Mouse (Mus musculus) hindbrain, embryonic 12.5 days (tissue): ENCODE measurements around the gene Kcnn4. TPM values are rescaled to one million over a fixed set of nuclear protein-coding genes. Genes with fewer than 3 reads are reported as not detected.
"Not testable (repeated sequence)": the region's sequence is repeated elsewhere in the genome, so short reads cannot be mapped to it uniquely, and the experiment has no call there.

ENCODE experiments used
- ATAC-seq: fragments of 200-750 bp; cut with Nextera tagmentation; 2 replicates; pipeline ENCODE4 v1.8.0; 2017; ENCODE audit warnings: moderate TSS enrichment; ENCODE audit not compliant: low FRiP score
- H3K27ac ChIP-seq: fragments of 300-500 bp; sonication (generic); 2 replicates; pipeline ENCODE4 v1.5.1; 2016; ENCODE audit warnings: mild to moderate bottlenecking
- H3K27me3 ChIP-seq: fragments of 300-500 bp; sonication (generic); 2 replicates; pipeline ENCODE4 v1.6.1; 2016; ENCODE audit warnings: mild to moderate bottlenecking
- H3K36me3 ChIP-seq: fragments of 300-500 bp; sonication (generic); 2 replicates; pipeline ENCODE4 v1.6.1; 2016; ENCODE audit warnings: mild to moderate bottlenecking
- H3K4me1 ChIP-seq: fragments of 300-500 bp; sonication (generic); 2 replicates; pipeline ENCODE4 v1.6.1; 2016
- H3K4me2 ChIP-seq: fragments of 300-500 bp; sonication (generic); replicated peaks from 2 replicates; pipeline ENCODE4 v1.6.1; 2016; ENCODE audit warnings: mild to moderate bottlenecking
- H3K4me3 ChIP-seq: fragments of 300-500 bp; sonication (generic); 2 replicates; pipeline ENCODE4 v1.5.1; 2016; ENCODE audit warnings: mild to moderate bottlenecking
- H3K9ac ChIP-seq: fragments of 300-500 bp; sonication (generic); 2 replicates; pipeline ENCODE4 v1.6.1; 2016; ENCODE audit warnings: mild to moderate bottlenecking, moderate library complexity
- H3K9me3 ChIP-seq: fragments of 300-500 bp; sonication (generic); replicated peaks from 2 replicates; pipeline ENCODE4 v1.6.1; 2016; ENCODE audit warnings: mild to moderate bottlenecking
- WGBS: fragments of 180-500 bp; shearing (Covaris S2); methylation state at CpG from one replicate; pipeline ENCODE4 v1.1.7; 2016; 5-methylcytosine and 5-hydroxymethylcytosine counted together
- polyA plus RNA-seq: library from polyadenylated mRNA; unstranded; fragments of >200 nt; fragmentation: Nextera tagmentation; extraction: Ambion mirVana; gene quantifications from 2 replicates; pipeline ENCODE4 v1.2.1, GENCODE M21; 2016

Kcnn4 gene
- polyA plus RNA-seq, 1 experiment from 2014 or later: 2.1 TPM

- Histone ChIP-seq H3K27me3 (no peaks in the 10 kb centered on the region), H3K4me2 (peak within 1 kb of the TSS; percentile 61), H3K36me3 (peaks cover 19% of the 10 kb centered on the region), H3K4me1 (peaks cover 9% of the 10 kb centered on the region), H3K27ac (peak within 1 kb of the TSS; percentile 96), H3K4me3 (peak within 1 kb of the TSS; percentile 63), H3K9ac (peak within 1 kb of the TSS; percentile 65), H3K9me3 (peaks cover 9% of the 10 kb centered on the region; the same call in 1 of the 2 replicates)
- 2% methylated on average over 65 of the region's 66 CpGs for WGBS
- ATAC-seq: peak; percentile 95
These were observed 29.4 kb downstream of the Kcnn4 start, which contains the start of gene Smg9 for GRCm38 (mm10) chr7:24399256-24400081. TSS of gene Smg9 (plus strand) at chr7:24399619.

DNA sequence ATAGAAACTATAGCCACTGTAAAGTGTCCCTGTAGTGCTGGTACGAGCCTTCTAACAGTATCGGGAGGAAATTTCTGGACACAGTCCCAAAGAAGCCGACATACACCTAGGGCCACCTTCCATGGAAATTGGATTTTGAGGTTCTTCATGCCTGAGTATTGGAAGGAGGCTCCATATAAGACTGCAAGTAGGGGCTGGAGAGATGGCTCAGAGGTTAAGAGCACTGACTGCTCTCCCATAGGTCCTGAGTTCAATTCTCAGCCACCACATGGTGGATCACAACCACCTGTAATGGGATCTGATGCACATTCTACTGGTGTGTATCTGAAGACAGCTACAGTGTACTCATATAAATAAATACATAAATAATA lies 30.0 kb downstream of the Kcnn4 start:
- Histone ChIP-seq H3K27me3 (no peaks in the 10 kb centered on the region), H3K9me3 (peaks cover 9% of the 10 kb centered on the region; the same call in 1 of the 2 replicates), H3K27ac (peak overlapping the region; percentile 96), H3K4me3 (peak overlapping the region; percentile 63), H3K9ac (peak overlapping the region; percentile 65), H3K4me2 (peak overlapping the region; percentile 61), H3K4me1 (peaks cover 9% of the 10 kb centered on the region), H3K36me3 (peaks cover 25% of the 10 kb centered on the region)
- ATAC-seq: no peak
- WGBS: 10% methylated on average over 3 of the region's 3 CpGs

DNA sequence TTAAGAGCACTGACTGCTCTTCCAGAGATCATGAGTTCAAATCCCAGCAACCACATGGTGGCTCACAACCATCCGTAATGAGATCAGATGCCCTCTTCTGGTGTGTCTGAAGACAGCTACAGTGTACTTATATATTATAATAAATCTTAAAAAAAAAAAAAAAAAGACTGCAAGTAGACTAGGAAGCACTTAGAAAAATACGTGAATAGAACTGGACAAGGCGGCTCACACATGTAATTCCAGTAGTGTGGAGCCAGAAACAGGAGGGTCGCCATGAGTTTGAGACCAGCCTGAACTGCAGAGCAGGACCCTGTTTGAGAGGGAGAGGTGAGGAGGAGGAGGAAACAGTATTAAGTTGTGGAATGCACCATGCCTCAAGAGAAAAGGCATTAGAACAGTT lies 30.4 kb downstream of the Kcnn4 start:
- WGBS: 92% methylated on average over 4 of the region's 4 CpGs
- peak overlapping the region; percentile 63 for H3K4me3 ChIP-seq
- not testable (repeated sequence) for ATAC-seq, H3K27me3 ChIP-seq, H3K27ac ChIP-seq, H3K4me1 ChIP-seq, H3K9me3 ChIP-seq, H3K9ac ChIP-seq
- peaks cover 29% of the 10 kb centered on the region for H3K36me3 ChIP-seq
- H3K4me2 ChIP-seq: peak overlapping the region; percentile 61

DNA sequence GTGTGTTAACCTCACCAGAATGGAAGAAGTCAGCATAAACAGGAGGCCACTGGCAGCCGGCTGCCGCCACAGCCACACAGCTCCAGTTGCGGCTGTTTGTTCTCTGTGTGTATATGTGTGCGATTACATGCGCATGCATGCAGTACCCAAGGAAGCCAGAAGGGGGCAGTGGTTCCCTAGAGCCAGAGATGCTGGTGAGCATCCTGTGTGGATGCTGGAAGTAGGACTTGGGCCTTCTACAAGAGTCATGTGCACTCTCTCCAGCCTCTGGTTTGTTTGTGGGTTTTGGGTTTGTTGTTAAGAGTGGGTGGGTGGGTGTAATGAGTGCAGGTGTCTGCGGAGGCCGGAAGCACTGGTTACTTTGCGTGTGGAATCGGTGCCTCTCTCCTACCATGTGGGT lies 32.8 kb downstream of the Kcnn4 start:
- Histone ChIP-seq H3K4me3 (no peak overlapping the region), H3K27ac (no peak overlapping the region), H3K27me3 (no peaks in the 10 kb centered on the region), H3K4me1 (peaks cover 16% of the 10 kb centered on the region), H3K4me2 (no peak overlapping the region), H3K9me3 (peaks cover 9% of the 10 kb centered on the region; the same call in 1 of the 2 replicates), H3K36me3 (peaks cover 50% of the 10 kb centered on the region), H3K9ac (no peak overlapping the region)
- over 99% methylated on average over 9 of the region's 9 CpGs for WGBS
- ATAC-seq: no peak

DNA sequence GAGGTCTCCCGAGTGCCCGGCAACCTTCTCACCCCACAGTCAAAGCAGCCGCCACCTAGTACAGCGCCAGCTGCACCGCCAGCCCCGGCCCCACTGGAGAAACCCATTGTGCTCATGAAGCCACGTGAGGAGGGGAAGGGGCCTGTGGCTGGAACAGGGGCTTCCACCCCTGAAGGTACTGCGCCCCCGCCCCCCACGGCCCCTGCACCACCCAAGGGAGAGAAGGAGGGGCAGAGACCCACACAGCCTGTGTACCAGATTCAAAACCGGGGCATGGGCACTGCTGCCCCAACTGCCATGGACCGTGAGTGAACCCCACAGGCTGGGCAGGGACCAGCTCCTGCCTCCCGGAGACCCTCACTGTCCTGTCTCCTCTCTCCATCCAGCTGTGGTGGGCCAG lies 35.6 kb downstream of the Kcnn4 start:
- no peak for ATAC-seq
- Histone ChIP-seq H3K36me3 (peaks cover 65% of the 10 kb centered on the region), H3K4me1 (peaks cover 13% of the 10 kb centered on the region)

DNA sequence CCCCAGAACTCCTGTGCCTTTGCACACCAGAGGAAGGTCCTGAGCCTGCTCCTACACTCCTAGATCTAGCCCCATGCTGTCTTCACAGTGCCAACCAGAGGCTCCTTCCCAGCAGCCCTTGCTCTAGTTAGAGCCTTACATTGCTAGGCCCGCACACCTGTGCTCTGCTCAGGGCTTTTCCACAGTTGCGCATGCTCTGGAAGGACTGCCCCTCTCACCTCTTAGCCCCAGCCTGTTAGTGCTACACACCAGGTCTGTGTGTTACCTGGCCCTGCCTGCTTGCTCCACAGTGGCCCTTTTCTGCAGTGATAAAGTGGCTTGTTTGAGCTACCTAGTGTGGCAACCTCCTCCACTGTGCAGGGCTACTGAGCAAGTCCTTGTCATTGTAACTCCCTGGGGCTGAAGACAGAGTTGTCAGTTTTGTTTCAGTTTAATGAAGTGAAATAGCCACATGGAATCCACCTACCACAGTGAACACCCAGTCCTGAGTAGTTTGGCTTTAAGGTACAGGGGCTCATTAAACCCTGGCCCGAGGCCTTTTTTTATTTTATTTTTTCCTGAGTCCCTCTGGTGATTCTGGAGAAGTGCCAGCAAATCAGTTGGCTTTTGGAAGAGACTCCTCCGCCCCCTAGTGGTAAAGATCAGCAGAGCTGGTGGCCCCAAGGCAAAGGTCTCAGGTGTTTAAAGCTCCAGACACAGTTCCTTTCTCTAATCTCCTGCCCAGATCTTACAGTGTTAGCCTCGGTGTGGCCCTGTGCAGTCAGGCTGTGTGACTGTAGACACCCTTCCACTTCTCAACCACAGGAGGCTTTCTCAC lies 36.7 kb downstream of the Kcnn4 start:
- H3K36me3 ChIP-seq: peaks cover 65% of the 10 kb centered on the region
- WGBS: 47% methylated on average over 5 of the region's 5 CpGs
- ATAC-seq: peak; percentile 67

More for the DNA sequence above, 35.6 kb downstream of the Kcnn4 start:
- H3K9ac ChIP-seq: no peak overlapping the region; the same call in 1 of the 2 replicates
- 90% methylated on average over 13 of the region's 13 CpGs for WGBS
- H3K4me2 ChIP-seq: no peak overlapping the region
- H3K27ac ChIP-seq: no peak overlapping the region
- no peak overlapping the region for H3K4me3 ChIP-seq
- H3K9me3 ChIP-seq: peaks cover 9% of the 10 kb centered on the region; the same call in 1 of the 2 replicates
- H3K27me3 ChIP-seq: no peaks in the 10 kb centered on the region

GRCm38 (mm10) chr7:24408186-24408585 lies 38.1 kb downstream of the Kcnn4 start:
- no peak for ATAC-seq
- H3K4me3 ChIP-seq: no peak overlapping the region
- no peaks in the 10 kb centered on the region for H3K9me3 ChIP-seq
- WGBS: 95% methylated on average over 9 of the region's 9 CpGs
- no peak overlapping the region for H3K4me2 ChIP-seq
- H3K27me3 ChIP-seq: no peaks in the 10 kb centered on the region
- no peak overlapping the region for H3K27ac ChIP-seq
- H3K9ac ChIP-seq: no peak overlapping the region
- H3K4me1 ChIP-seq: peaks cover 7% of the 10 kb centered on the region
- peaks cover 58% of the 10 kb centered on the region for H3K36me3 ChIP-seq

More for the DNA sequence above, 36.7 kb downstream of the Kcnn4 start:
- Histone ChIP-seq H3K4me1 (peaks cover 7% of the 10 kb centered on the region), H3K27ac (peak overlapping the region; percentile 44; the same call in 1 of the 2 replicates), H3K9ac (no peak overlapping the region), H3K27me3 (no peaks in the 10 kb centered on the region), H3K9me3 (peaks cover 9% of the 10 kb centered on the region; the same call in 1 of the 2 replicates), H3K4me3 (no peak overlapping the region), H3K4me2 (no peak overlapping the region)

DNA sequence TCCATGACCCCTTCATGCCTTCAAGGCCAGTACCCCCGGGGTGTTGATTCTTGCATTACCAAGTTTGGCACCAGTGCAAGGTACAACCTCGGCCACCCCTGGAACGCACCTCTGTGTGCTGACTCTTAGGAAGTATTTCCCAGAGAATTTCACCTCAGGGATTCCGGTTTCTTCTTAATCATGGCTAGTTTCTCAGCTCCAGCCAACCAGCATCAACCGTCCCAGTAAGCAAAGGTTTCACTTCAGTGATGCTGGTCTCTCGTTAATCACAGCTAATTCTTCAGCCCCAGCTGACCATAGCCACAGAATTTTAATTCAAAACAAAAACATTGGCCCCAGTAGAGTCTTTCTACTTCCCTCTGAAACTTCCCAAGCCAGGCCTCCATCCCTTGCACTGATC lies 40.1 kb downstream of the Kcnn4 start:
- H3K4me2 ChIP-seq: no peak overlapping the region
- WGBS: 97% methylated on average over 6 of the region's 6 CpGs

DNA sequence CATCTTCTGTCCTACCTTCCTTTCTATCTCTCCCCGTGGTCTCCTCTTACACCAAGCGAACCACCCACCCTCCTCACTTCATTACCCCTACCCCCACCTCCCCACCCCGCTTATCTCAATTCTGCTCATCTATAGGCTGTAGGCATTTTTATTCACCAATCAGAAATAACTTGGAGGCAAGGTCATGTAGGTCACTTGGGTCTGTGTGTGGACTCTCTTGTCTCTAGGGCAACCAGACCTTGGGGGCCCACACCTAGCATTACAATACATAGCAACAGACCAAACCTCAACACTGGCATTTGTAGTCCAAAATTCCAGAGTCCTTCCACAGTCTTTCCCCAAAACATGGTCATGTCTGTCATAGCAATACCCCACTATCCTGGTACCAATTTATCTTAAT lies 40.8 kb downstream of the Kcnn4 start:
- Histone ChIP-seq H3K4me1 (peaks cover 7% of the 10 kb centered on the region), H3K27ac (no peak overlapping the region), H3K9me3 (no peaks in the 10 kb centered on the region), H3K4me3 (no peak overlapping the region), H3K36me3 (peaks cover 32% of the 10 kb centered on the region), H3K27me3 (no peaks in the 10 kb centered on the region), H3K9ac (no peak overlapping the region), H3K4me2 (no peak overlapping the region)
- ATAC-seq: no peak
- 85% methylated on average over 3 of the region's 3 CpGs for WGBS

More for the DNA sequence above, 40.1 kb downstream of the Kcnn4 start:
- Histone ChIP-seq H3K36me3 (peaks cover 40% of the 10 kb centered on the region), H3K27me3 (no peaks in the 10 kb centered on the region), H3K27ac (no peak overlapping the region), H3K4me1 (peaks cover 7% of the 10 kb centered on the region), H3K9ac (no peak overlapping the region), H3K4me3 (no peak overlapping the region), H3K9me3 (no peaks in the 10 kb centered on the region)
- ATAC-seq: no peak

- Histone ChIP-seq H3K36me3 (peaks cover 17% of the 10 kb centered on the region), H3K9ac (no peak overlapping the region), H3K27me3 (no peaks in the 10 kb centered on the region), H3K9me3 (no peaks in the 10 kb centered on the region), H3K27ac (no peak overlapping the region), H3K4me2 (no peak overlapping the region), H3K4me1 (peaks cover 5% of the 10 kb centered on the region; the same call in 1 of the 2 replicates), H3K4me3 (no peak overlapping the region)
- WGBS: 88% methylated on average over 3 of the region's 3 CpGs
- ATAC-seq: no peak
These were observed 43.6 kb downstream of the Kcnn4 start for GRCm38 (mm10) chr7:24413630-24414029.

DNA sequence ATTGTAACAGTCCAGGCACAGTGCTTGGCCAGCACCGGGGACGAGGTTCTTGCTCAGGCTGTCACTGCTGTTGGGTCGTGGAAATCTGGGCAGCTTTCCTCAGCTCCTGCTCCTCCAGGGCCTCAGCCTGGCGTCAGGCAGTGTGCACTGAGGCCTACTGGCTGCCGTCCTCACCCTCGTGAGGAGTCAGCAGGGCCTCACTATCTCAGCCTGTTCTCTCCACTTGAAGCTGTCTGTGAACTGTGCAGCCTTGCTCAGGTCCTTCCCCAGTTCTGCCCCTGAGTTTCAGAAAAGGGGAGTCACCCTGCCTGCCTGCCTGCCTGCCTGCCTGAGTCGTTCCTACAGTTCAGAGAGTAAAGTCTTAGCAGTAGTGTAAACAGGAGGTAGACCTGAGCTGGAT lies 45.2 kb downstream of the Kcnn4 start:
- Histone ChIP-seq H3K9ac (no peak overlapping the region), H3K4me1 (peaks cover 16% of the 10 kb centered on the region), H3K36me3 (peaks cover 8% of the 10 kb centered on the region), H3K4me2 (no peak overlapping the region), H3K27me3 (no peaks in the 10 kb centered on the region), H3K4me3 (no peak overlapping the region), H3K27ac (no peak overlapping the region), H3K9me3 (no peaks in the 10 kb centered on the region)
- ATAC-seq: no peak
- 91% methylated on average over 7 of the region's 7 CpGs for WGBS

- 30% methylated on average over 8 of the region's 8 CpGs for WGBS
- Histone ChIP-seq H3K36me3 (peaks cover 24% of the 10 kb centered on the region; the same call in 1 of the 2 replicates), H3K9ac (0 out of 2 replicates have a peak overlapping the region, but pooled peaks have one; percentile 13), H3K27ac (no peak overlapping the region), H3K9me3 (no peaks in the 10 kb centered on the region), H3K27me3 (no peaks in the 10 kb centered on the region), H3K4me3 (no peak overlapping the region), H3K4me2 (no peak overlapping the region), H3K4me1 (peaks cover 35% of the 10 kb centered on the region)
- peak; percentile 32; the same call in 1 of the 2 replicates for ATAC-seq
These were observed 49.5 kb downstream of the Kcnn4 start for GRCm38 (mm10) chr7:24419579-24419978.
